Mouse (Mus musculus): ENCODE results near the gene Ankrd52.

Gene Ankrd52

DNA sequence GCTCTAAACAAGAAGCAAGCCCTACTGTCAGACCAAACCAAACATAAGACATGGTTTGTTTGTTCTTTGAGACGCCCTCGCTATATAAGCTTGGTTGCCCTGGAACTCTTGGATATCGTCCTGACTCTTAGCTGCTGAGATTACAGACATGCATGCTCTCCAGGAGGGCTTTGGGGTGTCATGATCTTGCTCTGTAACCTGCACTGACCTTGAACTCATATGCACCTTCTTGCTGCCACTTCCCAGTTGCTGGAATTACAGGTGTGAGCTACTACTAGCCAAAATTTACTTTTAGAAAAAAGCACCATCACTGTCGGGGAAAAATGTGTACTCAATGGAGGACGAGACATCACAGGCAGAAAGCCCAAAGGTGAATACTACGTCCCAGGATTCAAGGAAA lies 7.3 kb upstream of the Ankrd52 start:
- no peak for DNase-seq (ENCODE audit: low spot score in 2 of 2)

DNA sequence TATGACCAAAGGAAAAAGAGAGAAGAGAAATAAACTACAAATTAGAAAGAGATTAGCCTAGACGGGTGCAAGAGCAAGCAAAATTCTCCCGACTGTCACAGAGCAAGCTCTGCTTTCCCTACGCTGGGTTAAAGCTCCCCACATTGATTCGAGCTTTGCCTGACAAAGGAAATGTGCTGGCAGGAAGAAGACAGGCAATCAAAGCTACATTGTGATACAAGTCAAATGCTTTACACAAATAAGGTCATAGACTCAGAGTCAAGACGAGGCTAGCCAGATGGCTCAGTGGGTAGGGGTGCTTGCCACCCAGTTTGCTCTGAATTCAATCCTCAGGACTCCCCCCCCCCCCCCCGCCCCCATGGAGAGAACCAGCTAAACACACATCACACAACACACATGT lies 6.9 kb upstream of the Ankrd52 start:
- no peak for DNase-seq (ENCODE audit: low spot score in 2 of 2)

DNA sequence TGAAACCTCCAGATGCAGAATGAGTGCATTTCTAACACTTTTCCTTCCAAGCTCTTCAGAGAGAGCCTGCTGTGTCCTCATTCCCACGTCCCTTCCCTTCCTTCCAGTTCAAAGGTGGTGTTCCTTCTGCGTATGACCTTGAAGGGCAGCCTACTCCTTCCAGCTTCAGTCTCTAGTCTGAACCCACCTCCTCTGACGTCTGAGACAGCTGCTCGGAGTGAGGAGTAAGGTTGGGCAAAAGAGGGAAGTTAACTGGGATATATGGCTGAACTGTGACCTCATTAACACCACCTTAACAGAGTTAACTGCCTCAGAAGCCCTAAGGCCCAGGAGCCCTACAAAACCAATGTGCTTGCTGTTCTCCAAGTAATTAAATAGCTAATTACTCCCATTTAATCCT lies 6.3 kb upstream of the Ankrd52 start:
- DNase-seq (ENCODE audit: low spot score in 2 of 2): no peak

DNA sequence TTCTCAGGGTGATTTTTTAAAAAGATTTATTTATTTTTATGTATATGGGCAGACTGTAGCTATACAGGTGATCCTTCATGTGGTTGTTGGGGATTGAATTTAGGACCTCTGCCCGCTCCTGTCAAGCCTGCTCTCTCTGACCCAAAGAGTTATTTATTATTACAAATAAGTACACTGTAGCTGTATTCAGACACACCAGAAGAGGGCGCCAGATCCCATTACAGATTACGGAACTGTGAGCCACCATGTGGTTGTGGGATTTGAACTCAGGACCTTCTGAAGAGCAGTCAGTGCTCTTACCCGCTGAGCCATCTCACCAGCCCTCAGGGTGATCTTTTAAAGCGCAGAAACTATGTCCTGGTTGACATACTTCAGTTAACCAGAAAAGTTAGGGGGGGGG lies 4.8 kb upstream of the Ankrd52 start:
- DNase-seq (ENCODE audit: low spot score in 2 of 2): no peak

DNA sequence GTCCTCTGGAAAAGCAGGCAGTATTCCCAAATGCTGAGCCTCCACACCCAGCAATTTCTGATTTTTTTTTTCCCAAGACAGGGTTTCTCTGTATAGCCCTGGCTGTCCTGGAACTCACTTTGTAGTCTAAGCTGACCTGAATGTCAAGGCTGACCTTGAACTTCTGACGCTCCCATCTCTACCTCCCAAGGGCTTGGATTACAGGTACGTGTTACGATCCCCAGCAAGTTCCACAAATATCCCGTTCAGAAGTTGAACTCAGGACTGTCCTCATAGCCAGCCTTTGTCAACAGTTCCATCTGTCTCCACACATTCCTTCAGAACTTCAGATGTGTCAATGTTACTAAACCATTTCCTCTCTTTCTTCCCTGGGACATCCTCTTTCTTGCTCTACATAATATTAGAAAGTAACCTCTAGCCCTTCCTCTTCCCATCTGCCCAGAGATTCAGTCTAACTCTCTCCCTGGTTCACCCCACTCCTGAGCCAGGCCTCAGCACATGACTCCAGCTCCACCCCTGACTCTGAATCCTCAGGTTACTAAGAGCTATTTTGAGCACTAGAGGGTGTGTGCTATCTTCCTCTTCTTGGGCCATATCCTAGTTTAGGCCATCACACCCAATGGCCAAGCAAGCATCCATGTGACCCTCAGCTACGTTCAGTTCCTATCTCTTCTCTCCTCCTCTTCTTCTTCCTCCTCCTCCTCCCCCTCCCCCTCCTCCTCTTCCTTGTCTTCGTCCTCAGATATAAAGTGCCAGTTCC lies 3.7 kb upstream of the Ankrd52 start:
- DNase-seq (ENCODE audit: low spot score in 2 of 2): no peak

DNA sequence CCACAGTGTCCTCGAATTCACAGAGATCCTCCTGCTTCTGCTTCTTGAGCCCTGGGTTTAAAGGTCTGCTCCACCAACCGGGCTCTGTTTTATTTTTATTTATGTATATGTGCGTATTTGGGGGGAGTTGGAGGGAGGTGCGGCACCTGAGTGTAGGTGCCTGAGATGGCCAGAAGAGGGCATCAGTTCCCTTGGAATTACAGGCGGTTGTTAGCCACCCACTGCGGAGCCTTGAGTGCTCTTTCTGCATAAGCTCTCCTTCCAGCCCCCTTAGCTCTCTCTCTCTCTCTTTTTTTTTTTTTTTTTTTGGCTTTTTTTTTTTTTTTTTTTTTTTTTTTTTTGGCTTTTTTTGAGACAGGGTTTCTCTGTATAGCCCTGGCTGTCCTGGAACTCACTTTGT lies 2.5 kb upstream of the Ankrd52 start:
- no peak for DNase-seq (ENCODE audit: low spot score in 2 of 2)

DNA sequence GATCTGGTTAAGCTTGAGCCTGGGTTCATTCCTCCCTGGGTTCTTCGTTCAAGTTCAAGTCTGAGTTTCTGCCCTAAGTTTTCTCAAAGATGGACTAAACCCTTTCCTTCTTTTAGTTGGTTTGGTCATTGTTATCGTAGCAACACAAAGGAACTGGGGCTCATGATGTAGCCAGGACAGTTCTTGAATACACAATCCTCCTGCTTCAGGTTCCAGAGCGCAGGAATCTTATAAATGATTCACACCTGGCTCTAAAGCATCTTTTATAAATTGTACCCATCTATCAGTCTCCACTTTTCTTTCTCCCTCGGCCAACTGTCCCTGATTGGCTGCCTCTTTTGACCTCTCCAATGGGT lies 838 bp upstream of the Ankrd52 start:
- no peak for DNase-seq (ENCODE audit: low spot score in 2 of 2)

DNA sequence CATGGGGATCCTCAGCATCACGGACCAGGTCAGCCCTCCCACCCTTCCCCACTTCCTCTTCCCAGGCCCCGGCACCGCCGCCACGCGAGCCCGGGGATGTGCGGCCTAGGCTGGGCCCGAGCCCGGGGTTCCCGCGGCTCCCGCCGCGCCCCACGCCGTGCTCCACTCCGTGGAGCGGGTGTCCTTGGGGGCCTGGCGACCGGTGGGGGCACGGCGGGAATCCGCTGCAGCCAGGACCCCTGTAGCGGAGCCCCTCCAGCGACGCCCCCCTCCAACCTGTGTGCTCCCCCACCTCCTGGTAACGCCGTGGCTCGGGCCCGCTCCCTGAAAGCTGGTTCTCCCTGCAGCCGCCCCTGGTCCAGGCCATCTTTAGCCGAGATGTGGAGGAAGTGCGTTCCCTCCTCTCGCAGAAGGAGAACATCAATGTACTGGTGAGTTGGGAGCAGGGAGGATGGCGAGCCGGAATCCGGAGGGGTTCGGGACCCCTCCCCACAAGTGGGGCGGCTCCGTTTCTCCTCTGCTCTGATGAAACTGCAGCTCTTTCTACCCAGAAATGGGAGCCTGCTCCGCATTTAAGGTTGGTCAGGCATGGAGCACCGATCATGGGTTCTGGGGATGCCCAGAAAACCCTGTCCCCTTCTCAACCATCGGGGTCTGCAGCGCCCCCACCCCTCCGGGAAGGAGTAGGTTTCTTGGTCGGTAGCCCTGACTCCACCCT lies 466 bp downstream of the Ankrd52 start:
- DNase-seq (ENCODE audit: low spot score in 2 of 2): peak; percentile 33 to 44

DNA sequence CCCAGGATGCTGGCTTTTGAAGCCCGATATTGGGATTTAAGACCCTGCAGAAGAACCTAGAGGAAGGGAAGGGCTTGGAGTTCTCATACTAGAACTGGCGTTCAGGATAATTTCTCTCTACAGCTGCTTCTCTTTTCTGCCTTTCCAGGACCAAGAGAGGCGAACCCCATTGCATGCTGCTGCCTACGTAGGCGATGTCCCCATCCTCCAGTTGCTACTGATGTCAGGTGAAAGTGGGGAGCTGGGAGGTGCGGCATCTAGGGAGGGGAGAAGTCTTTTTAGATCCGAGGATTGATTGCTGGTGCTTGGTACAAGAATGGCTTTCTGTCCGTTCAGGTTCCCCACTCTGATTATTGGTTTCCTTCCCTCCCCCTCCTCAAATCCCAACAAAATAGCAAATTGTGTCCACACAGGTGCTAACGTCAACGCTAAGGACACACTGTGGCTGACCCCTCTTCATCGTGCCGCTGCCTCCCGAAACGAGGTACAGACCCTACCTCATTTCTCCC lies 1.1 kb downstream of the Ankrd52 start:
- DNase-seq (ENCODE audit: low spot score in 2 of 2): no peak

DNA sequence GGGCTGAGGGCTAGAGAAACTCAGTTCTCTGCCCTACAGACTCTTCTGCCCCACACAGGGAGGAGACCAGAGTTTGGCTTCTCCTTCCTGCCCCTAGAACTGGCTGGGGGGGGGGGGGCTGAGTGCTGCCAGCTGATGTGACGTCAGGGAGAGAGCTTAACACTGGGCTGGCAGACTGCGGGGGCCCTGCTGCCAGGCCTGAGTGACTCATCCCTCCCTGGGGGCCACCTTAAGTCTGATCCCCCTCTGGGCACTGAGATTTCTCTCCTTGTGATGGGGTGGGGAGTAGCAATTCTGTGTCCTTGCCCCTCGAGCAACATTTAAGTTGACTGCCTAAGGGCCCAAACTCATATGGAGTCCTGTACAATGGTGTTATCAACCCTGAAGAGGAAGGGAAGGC lies 1.5 kb downstream of the Ankrd52 start:
- DNase-seq (ENCODE audit: low spot score in 2 of 2): no peak

DNA sequence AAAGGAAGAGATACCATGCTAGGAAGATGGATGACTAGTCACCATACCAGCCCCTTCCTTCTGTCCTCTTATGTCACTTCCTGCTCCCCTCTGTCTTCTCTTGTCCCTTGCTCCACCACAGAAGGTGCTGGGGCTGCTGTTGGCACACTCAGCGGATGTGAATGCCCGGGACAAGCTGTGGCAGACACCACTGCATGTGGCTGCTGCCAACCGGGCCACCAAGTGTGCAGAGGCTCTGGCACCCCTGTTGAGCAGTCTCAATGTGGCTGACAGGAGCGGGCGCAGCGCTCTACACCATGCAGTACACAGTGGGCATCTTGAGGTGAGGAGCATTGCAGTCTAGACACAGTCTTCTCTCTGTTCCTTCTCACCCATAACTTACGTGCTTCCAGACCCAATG lies 2.3 kb downstream of the Ankrd52 start:
- DNase-seq (ENCODE audit: low spot score in 2 of 2): no peak

DNA sequence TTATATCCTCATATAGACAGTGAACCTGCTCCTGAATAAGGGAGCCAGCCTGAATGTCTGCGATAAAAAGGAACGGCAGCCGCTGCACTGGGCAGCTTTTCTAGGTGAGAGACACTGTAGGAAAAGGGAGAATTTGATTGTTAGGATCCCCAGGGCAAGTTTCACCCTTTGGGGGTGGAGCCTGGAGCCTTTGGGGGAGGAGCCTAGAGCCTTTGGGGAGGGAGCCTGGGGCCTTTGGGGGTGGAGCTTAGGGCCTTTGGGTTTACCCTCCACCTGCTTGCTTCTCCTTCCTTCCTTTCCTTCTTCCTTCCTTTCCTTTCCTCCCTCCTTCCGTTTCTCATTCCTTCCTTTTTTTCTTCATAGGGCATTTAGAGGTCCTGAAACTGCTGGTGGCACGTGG lies 3.6 kb downstream of the Ankrd52 start:
- DNase-seq (ENCODE audit: low spot score in 2 of 2): no peak

DNA sequence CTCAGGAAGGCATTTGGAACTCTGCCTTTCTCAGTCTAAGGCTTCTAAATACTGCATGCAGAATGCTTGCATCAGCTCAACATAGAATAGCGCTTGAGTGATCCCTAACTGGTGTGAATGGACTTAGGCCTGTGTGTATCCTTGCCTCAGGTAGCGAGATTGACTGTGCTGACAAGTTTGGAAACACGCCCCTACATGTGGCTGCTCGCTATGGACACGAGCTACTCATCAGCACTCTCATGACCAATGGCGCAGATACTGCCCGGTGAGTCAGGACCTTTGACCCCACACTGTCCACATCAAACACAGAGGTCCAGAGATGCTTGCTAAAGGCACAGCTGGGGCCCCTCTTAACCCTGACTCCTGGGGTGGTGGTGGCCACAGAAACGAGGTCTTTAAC lies 5.6 kb downstream of the Ankrd52 start:
- DNase-seq (ENCODE audit: low spot score in 2 of 2): no peak

DNA sequence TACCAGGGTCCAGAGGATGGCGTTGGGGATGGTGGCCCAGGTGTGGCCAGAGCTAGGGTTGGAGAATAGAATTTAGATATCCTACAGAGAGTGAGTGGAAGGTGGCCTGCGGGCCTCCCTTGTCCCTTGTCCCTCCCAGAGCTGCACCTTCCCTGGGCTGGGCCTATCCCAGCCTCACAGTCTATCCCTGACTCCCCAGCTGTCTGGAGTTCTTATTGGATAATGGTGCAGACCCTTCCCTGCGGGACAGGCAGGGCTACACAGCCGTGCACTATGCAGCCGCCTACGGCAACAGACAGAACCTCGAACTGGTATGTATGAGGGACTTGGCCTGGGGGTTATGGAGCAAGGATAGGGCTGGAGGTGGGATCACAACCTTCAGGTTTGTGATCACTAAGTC lies 9.0 kb downstream of the Ankrd52 start:
- no peak for DNase-seq (ENCODE audit: low spot score in 2 of 2)

DNA sequence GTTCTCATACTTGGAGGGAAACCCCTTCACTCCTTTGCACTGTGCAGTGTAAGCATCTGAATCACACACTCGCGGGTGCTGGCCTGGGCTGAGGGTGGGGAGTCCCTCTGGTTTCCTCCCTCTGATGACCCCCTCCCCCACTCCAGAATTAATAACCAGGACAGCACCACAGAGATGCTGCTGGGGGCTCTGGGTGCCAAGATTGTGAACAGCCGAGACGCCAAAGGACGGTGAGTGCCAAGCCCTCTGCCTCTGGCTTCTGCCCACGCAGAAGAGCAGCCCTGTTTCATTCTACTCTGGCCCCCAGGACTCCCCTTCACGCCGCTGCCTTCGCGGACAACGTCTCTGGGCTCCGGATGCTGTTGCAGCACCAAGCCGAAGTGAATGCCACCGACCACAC lies 12.0 kb downstream of the Ankrd52 start:
- no peak for DNase-seq (ENCODE audit: low spot score in 2 of 2)

DNA sequence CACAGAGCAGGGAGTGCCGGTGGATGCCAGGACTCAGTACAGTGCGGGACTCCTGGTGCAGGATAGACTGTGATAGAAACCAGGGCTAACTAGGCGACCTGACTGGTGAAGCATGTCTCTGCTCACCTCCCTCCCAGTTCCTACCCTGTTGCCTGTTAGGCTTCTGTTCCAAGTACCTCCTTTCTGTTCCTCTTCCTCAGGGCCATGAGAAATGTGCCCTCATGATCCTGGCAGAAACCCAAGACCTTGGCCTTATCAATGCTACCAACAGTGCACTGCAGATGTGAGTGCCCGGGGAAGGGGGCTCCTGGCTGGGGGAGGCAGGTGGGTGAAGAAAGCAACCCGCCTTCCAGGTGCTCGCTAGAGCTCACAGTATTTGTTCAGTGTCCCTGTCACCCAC lies 12.7 kb downstream of the Ankrd52 start:
- DNase-seq (ENCODE audit: low spot score in 2 of 2): no peak

DNA sequence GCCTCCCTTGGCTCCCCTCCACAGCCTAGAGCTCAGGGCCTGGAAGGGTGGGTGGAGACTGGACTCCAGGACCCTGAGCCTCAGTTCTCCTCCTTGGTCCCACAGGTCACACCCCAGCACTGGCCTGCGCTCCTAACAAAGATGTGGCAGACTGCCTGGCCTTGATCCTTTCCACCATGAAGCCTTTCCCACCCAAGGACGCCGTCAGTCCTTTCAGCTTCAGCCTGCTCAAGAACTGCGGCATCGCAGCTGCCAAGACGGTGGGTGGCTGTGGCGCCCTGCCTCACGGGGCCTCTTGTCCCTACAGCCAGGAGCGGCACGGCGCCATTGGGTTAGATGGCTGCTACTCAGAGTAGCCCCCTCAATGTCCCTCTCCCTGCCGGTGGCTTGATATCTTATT lies 13.5 kb downstream of the Ankrd52 start:
- DNase-seq (ENCODE audit: low spot score in 2 of 2): no peak

DNA sequence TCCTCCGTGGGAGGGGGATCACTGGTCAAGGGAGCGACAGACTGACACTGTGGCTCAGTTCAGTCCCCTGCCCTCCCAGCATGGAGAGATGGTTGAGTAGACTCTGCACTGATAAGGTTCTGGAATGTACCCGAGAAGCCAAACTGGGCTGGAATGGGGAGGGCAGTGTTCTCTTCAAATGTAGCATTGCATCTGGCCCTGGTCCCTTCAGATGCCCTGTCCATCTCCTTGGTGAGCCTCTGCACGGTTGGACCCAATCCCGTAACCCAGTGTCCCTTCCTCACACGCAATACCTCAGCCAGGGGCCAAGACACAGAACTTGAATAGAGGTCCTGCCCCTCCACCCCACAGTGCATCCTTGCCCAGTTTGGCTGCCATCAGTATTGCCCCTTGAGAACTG lies 14.9 kb downstream of the Ankrd52 start:
- DNase-seq (ENCODE audit: low spot score in 2 of 2): no peak

DNA sequence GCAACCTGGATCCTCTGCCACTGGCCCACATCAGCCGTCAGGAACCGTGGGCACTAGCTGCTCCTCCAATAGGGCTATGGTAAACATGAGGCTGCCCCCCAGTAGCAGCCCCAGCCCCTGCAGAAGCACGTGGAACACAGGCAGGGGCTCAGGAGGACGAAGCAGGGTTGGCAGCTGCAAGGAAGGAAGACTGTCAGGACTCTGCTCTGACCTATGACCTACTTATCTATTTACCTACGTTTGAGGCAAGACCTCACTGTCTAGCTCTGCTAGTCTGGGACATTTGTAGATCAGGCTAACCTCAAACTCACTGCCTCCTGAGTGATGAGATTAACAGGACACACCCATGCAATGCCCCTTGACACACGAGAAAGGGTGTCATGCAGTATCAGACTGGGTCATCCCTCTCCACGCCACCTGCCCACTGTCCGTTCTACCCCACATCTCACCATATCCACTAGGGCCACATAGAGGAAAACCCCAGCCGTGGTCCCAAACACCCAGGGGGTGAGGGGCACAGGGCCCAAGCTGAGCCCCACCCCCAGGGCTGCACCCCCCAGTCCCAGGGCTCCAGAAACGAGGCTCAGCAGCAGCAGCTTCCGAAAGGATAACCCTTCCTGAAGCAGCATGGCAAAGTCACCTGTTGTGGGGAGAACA lies 19.2 kb downstream of the Ankrd52 start:
- no peak for DNase-seq (ENCODE audit: low spot score in 2 of 2)

DNA sequence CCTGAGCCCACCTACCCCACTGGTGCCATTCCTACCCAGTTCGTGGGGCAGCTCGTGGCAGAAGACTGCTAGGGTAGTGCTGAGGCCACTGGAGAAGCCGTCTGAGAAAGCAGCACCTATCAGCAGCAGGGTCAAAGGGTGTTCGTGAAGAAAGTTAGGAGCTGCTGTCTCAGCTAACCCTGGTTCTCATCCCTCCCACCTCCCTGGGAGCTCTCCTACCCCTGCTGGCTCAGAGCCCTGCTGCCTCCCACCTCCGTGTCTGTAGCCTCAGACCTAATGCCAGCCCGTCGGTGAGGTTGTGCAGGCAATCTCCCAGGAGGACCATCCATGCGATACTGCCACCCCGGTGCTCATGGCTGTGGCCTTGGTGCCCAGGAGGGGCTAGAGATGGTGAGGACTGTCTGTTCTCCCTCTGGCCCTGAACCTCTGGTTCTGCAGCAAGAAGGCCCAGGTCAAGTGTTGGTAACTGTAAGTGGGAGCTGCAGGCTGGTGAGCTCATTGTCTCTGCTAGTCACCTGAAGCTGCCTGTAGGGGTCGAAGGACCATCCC lies 19.9 kb downstream of the Ankrd52 start:
- no peak for DNase-seq (ENCODE audit: low spot score in 2 of 2)

DNA sequence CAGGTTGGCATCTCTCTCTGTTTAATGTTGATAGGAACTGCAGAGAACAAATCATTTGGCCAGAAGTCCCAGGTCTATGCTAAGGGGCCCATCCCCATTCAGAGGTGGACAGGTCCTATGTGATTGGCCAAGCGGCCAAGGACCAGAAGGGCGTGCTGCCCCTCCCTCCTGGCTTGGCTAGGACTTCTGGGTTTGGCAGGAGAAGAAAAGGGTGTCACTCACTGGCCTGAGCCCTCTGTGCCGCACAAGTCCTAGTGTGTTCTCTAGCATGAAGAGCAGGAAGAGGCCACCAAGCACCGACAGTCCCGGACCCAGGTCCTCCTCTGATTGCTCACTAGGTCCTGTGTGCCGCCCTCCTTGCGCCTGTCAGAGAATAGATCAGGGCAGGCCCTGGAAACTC lies 20.6 kb downstream of the Ankrd52 start:
- DNase-seq (ENCODE audit: low spot score in 2 of 2): no peak

DNA sequence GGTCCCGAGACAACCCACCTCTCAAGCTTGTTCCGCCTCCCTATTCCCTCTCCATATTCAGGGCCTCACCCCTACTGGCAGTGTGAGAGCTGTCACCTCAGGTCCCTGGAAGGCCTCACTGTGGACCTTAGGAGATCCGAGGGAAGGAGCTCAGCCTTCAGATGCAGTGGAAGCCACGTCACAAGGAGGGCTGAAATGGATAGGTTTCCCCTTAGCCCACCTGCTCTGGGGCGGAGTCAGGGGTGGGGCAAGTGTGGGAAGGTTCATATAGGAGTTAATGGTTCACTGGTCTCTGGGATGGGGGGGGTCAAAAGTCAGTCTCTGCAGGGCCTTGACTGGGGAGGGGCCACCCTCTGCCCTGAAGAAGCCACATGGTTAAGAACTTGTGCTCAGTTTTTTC lies 23.4 kb downstream of the Ankrd52 start:
- DNase-seq (ENCODE audit: low spot score in 2 of 2): no peak

DNA sequence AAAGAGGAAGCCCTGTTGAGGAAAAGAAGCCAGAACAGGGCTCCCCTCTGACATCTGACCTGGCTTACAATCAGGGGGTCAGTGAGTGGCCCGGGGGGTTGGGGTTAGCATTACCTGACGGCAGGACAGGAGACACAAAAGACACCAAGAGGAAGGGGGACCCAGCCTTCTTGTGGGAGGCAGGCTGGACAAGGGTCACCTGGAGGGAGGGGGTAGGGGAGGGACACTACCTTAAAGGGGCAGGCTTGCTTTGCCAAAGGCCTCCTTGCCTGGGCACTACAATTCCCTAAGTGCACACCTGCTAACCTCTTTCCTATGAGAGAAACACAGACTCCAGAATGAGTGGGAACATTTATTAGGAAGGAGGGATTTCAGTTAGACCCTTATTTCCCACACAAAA lies 24.1 kb downstream of the Ankrd52 start, which contains the start of gene Slc39a5:
Gene Slc39a5, minus strand, starts transcription at position 174 of the 400 bp plus-strand sequence.
- DNase-seq (ENCODE audit: low spot score in 2 of 2): no peak

All from thymus, postnatal 10 days (tissue).